Mouse (Mus musculus) neural tube, embryonic 15.5 days (tissue): ENCODE measurements at regions not wholly inside any gene's neighbourhood (a gene's known extent, or its start where the extent isn't known, plus 50 kb on each side); places are given as distances from the start of the nearest gene placed in this dataset.

Source experiments
- ATAC-seq: fragments of 200-750 bp; cut with Nextera tagmentation; 2 replicates; pipeline ENCODE4 v1.8.0; 2017; ENCODE audit warnings: mild to moderate bottlenecking, moderate TSS enrichment, moderate library complexity; ENCODE audit not compliant: low FRiP score
- H3K27ac ChIP-seq: fragments of 300-500 bp; sonication (generic); replicated peaks from 2 replicates; pipeline ENCODE4 v1.5.1; 2015; ENCODE audit warnings: mild to moderate bottlenecking, inconsistent platforms
- H3K27me3 ChIP-seq: fragments of 300-500 bp; sonication (generic); replicated peaks from 2 replicates; pipeline ENCODE4 v1.6.1; 2015; ENCODE audit warnings: inconsistent platforms
- H3K36me3 ChIP-seq: fragments of 300-500 bp; sonication (generic); 2 replicates; pipeline ENCODE4 v1.6.1; 2015; ENCODE audit warnings: inconsistent platforms
- H3K4me1 ChIP-seq: fragments of 300-500 bp; sonication (generic); 2 replicates; pipeline ENCODE4 v1.6.1; 2015; ENCODE audit warnings: inconsistent platforms
- H3K4me2 ChIP-seq: fragments of 300-500 bp; sonication (generic); 2 replicates; pipeline ENCODE4 v1.6.1; 2015; ENCODE audit warnings: inconsistent platforms, mild to moderate bottlenecking, moderate library complexity
- H3K4me3 ChIP-seq: fragments of 300-500 bp; sonication (generic); replicated peaks from 2 replicates; pipeline ENCODE4 v1.5.1; 2015; ENCODE audit warnings: mild to moderate bottlenecking, inconsistent platforms
- H3K9ac ChIP-seq: fragments of 300-500 bp; sonication (generic); replicated peaks from 2 replicates; pipeline ENCODE4 v1.6.1; 2015; ENCODE audit warnings: mild to moderate bottlenecking, inconsistent platforms
- H3K9me3 ChIP-seq: fragments of 300-500 bp; sonication (generic); replicated peaks from 2 replicates; pipeline ENCODE4 v1.6.1; 2016; ENCODE audit warnings: inconsistent platforms
- WGBS: fragments of 180-500 bp; shearing (Covaris S2); methylation state at CpG from one replicate; pipeline ENCODE4 v1.1.7; 2015; ENCODE audit warnings: mixed read lengths; 5-methylcytosine and 5-hydroxymethylcytosine counted together

DNA sequence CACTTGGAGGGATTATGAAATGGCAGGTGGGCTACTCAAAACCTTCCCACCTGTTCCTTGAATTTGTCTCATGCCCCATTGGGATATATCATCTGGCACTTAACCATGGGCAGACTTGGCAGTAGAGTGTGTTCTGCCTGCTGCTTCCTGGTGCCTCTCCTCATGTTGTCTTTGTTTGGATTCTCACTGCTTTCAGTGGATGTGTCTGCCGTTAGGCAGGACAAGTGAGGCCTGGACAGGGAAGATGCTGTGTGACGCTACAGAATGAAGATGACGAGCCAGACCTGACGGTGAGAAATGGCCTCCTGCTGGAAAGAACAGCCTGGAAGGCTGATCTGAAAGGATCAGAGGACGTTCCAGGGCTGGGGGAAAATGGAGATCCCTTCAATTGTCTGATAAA lies 133.6 kb upstream of the Gm10181 start:
- no peak overlapping the region for H3K4me3 ChIP-seq
- WGBS: 49% methylated on average over 5 of the region's 5 CpGs
- no peaks in the 10 kb centered on the region for H3K4me1 ChIP-seq

DNA sequence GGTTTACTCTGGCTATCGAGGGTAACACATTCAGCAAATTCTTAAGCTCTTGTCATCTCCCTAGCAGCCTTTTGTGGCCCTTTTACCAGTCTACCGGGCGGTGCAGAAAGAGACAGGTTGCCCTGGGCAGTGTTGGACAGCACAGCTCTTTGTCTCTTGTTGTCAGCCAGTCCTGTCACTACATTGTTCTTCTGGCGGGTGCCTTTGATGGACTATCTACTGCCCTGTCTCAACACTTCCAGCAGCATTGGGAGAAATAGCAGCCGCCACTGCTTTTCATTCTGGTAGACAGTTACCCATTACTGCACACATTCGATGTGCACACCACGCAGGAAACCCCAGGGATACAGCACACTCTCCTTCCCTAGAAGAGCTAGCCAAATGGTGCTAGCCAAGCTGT lies 132.7 kb upstream of the Gm10181 start:
- H3K9me3 ChIP-seq: no peaks in the 10 kb centered on the region
- no peaks in the 10 kb centered on the region for H3K27me3 ChIP-seq
- H3K4me2 ChIP-seq: no peak overlapping the region
- H3K4me3 ChIP-seq: no peak overlapping the region
- H3K4me1 ChIP-seq: no peaks in the 10 kb centered on the region
- no peak overlapping the region for H3K27ac ChIP-seq
- no peak for ATAC-seq
- 12% methylated on average over 7 of the region's 7 CpGs for WGBS
- no peaks in the 10 kb centered on the region for H3K36me3 ChIP-seq
- no peak overlapping the region for H3K9ac ChIP-seq

More for the DNA sequence above, 133.6 kb upstream of the Gm10181 start:
- no peak overlapping the region for H3K9ac ChIP-seq
- no peaks in the 10 kb centered on the region for H3K27me3 ChIP-seq
- no peaks in the 10 kb centered on the region for H3K9me3 ChIP-seq
- H3K4me2 ChIP-seq: no peak overlapping the region
- ATAC-seq: no peak
- no peak overlapping the region for H3K27ac ChIP-seq
- H3K36me3 ChIP-seq: no peaks in the 10 kb centered on the region

DNA sequence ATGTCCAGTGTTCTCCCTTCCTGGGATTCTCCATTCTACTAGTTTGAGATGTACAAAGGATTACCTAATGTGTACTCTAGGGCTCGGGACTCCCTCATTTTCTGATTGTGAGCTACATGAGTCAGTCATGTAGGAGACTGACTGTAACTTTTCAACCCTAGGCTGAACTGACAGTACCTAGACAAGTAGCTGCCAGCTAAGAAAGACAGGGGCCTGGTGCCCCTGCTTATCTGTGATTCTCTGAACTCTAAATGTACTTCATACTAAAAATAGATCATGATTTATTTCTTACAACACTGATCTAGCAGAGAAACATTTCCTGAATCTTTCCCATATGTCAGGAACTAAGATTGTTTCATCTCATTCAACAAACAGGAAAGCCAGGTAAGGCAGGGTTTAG lies 125.9 kb upstream of the Gm10181 start:
- no peak for ATAC-seq
- Histone ChIP-seq H3K4me2 (no peak overlapping the region), H3K9ac (no peak overlapping the region), H3K27me3 (no peaks in the 10 kb centered on the region), H3K9me3 (no peaks in the 10 kb centered on the region), H3K4me1 (no peaks in the 10 kb centered on the region), H3K27ac (no peak overlapping the region), H3K4me3 (no peak overlapping the region), H3K36me3 (no peaks in the 10 kb centered on the region)
- WGBS: 90% methylated on average over 1 of the region's 1 CpGs

DNA sequence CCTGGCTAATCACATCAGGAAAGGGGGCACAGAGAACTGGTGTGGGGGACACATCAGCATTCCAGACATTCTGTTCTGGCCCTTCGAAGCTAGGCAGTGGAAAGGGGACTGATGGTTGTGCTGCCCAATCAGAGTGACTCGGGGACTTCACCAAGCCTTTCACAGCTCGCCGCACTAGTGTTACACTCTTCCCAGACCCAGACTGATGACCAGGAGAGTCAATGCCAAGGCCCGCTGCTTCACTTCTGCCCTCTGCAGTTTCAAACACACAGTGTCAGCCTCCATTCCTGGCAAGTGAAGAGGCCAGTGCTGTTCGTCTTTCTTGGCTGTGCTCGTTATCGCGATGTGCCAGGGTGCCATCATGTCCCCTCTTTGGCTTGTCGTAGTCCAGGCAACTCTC lies 121.7 kb upstream of the Gm10181 start:
- H3K4me1 ChIP-seq: no peaks in the 10 kb centered on the region
- no peaks in the 10 kb centered on the region for H3K36me3 ChIP-seq
- H3K4me3 ChIP-seq: no peak overlapping the region
- H3K9me3 ChIP-seq: no peaks in the 10 kb centered on the region
- 75% methylated on average over 10 of the region's 10 CpGs for WGBS
- no peaks in the 10 kb centered on the region for H3K27me3 ChIP-seq
- H3K9ac ChIP-seq: no peak overlapping the region
- ATAC-seq: no peak
- no peak overlapping the region for H3K27ac ChIP-seq
- no peak overlapping the region; the same call in 1 of the 2 replicates for H3K4me2 ChIP-seq

DNA sequence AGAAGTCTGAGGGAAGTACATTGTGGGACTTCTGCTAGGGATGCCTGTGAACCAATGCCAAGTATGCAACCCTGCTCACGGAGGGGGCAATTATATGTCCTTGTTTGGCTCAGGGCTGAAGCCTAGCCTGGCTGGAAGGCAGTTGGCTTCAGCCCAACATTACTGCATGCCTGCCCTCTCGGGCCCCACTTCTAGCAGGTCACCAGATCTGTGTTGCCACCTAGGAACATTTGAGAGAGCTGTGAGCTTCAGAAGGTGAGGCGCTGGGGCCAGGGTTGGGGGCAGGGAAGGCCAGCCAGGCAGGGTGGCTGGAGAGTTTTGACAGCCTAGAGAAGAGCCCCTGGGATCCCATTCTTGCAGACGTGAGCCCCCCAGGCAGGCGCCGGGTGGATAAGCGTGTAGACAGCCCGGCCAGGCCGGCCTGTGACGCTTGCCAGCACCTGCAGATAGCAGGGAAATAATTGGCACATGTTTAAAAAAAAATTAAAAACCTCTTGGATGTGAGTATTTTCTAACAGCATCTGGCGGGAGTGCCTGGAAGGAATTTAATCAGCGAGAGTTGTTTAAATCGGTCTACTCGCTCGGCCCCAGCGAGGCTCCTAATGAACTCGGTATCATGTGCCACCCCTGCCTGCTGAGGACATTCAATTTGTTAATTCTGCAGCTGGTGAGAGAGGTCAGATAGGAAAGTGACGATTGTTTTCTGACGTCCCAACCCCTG lies 115.0 kb upstream of the Gm10181 start:
- Histone ChIP-seq H3K4me3 (no peak overlapping the region; the same call in 1 of the 2 replicates), H3K9ac (no peak overlapping the region)
- peak; percentile 65 for ATAC-seq

DNA sequence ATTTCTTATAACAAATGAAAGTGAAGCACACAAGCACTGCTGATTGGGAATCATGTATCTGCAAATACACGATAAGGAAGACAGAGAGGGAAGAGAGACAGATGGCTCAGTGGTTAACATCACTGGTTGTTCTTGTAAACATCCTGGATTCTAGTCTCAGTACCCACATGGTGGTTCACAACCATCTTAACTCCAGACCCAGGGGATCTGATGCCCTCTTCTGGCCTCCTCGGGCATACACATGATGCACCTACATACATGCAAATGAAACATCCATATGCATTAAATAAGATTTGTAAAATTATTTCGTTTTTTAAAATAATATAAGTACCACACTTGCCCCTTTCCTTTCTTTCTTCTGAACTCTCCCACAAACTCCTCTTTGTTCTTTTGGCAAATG lies 106.4 kb upstream of the Gm10181 start:
- Histone ChIP-seq H3K4me3 (no peak overlapping the region), H3K4me2 (no peak overlapping the region), H3K4me1 (no peaks in the 10 kb centered on the region), H3K36me3 (no peaks in the 10 kb centered on the region), H3K27ac (no peak overlapping the region), H3K9me3 (no peaks in the 10 kb centered on the region), H3K9ac (no peak overlapping the region), H3K27me3 (no peaks in the 10 kb centered on the region)
- WGBS: 74% methylated on average over 3 of the region's 3 CpGs
- ATAC-seq: no peak

More for the DNA sequence above, 115.0 kb upstream of the Gm10181 start:
- Histone ChIP-seq H3K27me3 (no peaks in the 10 kb centered on the region), H3K4me1 (peaks cover 14% of the 10 kb centered on the region), H3K27ac (0 out of 2 replicates have a peak overlapping the region, but pooled peaks have one; percentile 11), H3K36me3 (no peaks in the 10 kb centered on the region), H3K9me3 (no peaks in the 10 kb centered on the region), H3K4me2 (peak overlapping the region; percentile 51)
- 16% methylated on average over 19 of the region's 19 CpGs for WGBS

DNA sequence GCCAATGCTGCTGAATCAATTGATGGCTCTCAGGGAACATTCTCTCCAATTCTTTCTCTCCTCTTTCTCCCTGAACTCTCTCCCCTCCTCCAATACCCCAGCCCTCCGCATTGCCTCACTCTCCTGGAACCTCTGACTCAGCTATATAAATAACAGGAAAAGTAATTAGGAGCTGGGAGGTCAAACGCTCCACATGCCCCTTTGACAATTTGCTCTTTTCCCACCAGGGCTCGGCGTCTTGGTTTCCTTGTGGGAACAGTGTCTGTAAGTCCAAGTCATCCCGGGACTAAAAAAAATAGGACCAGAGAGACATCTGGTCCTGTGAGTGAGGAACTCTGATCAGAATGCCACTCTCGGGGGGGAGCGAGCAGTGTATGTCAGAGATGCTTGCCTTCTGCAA lies 94.7 kb upstream of the Gm10181 start:
- Histone ChIP-seq H3K27ac (no peak overlapping the region), H3K9ac (no peak overlapping the region), H3K4me1 (no peaks in the 10 kb centered on the region), H3K4me3 (no peak overlapping the region), H3K27me3 (no peaks in the 10 kb centered on the region), H3K9me3 (no peaks in the 10 kb centered on the region), H3K36me3 (no peaks in the 10 kb centered on the region), H3K4me2 (no peak overlapping the region)
- 56% methylated on average over 7 of the region's 7 CpGs for WGBS
- no peak for ATAC-seq

DNA sequence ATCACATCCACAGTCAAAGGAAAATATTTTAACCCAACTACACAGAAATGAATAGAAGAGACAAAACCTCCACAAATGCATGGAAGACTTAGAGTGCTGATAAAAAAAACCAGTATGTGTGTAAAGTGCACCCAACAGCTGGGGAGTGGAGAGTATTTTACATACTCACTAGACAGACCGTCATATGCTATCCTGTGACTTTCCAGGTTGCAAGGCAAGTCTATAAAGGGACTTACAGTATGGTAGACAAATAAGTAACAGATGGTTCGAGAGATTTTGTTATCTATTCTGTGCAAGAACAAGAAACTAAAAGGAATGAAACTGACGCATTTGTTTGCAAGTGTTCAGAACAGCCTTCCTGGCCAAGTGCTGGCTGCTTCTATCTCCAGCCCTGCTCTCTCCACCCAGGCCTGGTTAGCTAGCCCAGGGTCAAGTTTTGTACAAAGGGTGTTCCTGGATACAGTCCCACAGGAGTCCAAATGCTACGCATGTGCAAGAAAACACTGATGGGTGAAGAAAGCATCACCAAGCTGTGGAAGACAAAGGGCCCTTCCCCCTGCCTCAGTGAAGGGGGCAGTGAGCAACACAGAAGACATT lies 68.0 kb upstream of the Gm10181 start:
- no peaks in the 10 kb centered on the region for H3K9me3 ChIP-seq
- ATAC-seq: no peak
- no peaks in the 10 kb centered on the region for H3K27me3 ChIP-seq
- no peak overlapping the region for H3K4me2 ChIP-seq
- no peak overlapping the region for H3K9ac ChIP-seq
- H3K36me3 ChIP-seq: no peaks in the 10 kb centered on the region
- 84% methylated on average over 4 of the region's 4 CpGs for WGBS
- H3K27ac ChIP-seq: no peak overlapping the region
- no peaks in the 10 kb centered on the region for H3K4me1 ChIP-seq
- no peak overlapping the region for H3K4me3 ChIP-seq

DNA sequence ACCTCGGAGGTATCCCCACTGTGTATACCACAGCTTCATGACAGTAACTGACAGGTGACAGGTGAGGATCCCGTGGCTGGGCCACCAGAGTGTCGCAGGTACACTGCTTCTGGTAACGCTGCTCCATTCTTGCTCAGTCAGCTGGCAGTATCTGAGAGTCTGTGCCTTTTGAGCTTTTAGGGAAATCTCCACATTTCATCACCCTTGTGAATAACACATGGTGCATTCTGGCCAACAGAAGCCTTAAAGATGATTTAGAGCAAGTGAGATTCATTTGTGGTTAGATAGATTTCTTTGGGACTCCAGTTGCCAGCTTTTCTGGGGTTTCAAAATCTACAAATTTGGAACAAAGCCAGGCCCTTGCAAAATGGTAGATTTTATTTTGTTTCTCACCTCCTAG lies 66.8 kb upstream of the Gm10181 start:
- no peaks in the 10 kb centered on the region for H3K9me3 ChIP-seq
- ATAC-seq: no peak
- H3K27me3 ChIP-seq: no peaks in the 10 kb centered on the region; the same call in 1 of the 2 replicates
- no peak overlapping the region for H3K27ac ChIP-seq
- H3K36me3 ChIP-seq: no peaks in the 10 kb centered on the region
- no peak overlapping the region for H3K4me2 ChIP-seq
- 87% methylated on average over 4 of the region's 4 CpGs for WGBS
- H3K4me1 ChIP-seq: no peaks in the 10 kb centered on the region
- H3K9ac ChIP-seq: no peak overlapping the region
- H3K4me3 ChIP-seq: no peak overlapping the region

DNA sequence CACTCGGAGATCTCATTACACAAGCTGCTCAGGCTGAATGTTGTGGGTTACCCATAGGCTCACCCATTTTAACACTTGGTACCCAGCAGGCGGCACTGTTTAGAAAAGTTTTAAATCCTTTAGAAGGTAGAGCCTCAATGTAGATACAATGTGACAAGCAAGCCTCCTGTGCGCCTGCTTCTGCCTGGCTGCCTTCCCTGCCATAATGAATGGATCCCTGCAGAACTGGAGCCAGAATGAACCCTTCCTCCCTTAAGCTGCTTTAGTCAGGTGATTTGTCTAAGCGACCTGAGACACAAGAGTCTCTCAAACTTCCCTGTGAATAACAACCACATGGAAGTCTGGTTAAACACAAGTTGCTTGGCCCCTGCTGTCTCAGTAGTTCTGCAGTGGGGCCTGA lies 64.7 kb upstream of the Gm10181 start:
- no peaks in the 10 kb centered on the region for H3K9me3 ChIP-seq
- 68% methylated on average over 4 of the region's 4 CpGs for WGBS
- ATAC-seq: no peak

DNA sequence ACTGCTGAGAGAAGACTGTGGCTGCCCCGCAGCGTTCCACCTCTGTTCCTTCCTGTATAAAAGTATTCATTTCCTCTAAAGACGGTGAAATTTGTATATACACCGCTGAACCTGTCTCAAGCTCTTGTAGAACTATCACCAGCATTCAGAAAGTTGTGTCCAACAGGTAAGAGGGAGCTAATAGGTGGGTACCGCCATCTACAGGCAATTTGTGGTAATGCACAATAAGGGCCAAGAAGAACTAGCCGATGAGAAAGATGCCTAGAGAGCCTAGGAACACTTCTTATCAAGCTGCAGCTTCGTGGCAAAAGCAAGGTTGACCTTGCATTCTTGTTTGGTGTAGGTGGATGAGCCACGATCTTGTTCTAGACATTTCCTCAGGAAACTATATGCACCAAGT lies 61.6 kb upstream of the Gm10181 start:
- Histone ChIP-seq H3K27ac (no peak overlapping the region), H3K4me1 (no peaks in the 10 kb centered on the region), H3K4me2 (no peak overlapping the region), H3K9ac (no peak overlapping the region), H3K4me3 (no peak overlapping the region), H3K9me3 (no peaks in the 10 kb centered on the region), H3K36me3 (no peaks in the 10 kb centered on the region), H3K27me3 (no peaks in the 10 kb centered on the region; the same call in 1 of the 2 replicates)
- no peak for ATAC-seq
- WGBS: 10% methylated on average over 8 of the region's 8 CpGs

More for the DNA sequence above, 64.7 kb upstream of the Gm10181 start:
- Histone ChIP-seq H3K36me3 (no peaks in the 10 kb centered on the region), H3K27ac (no peak overlapping the region), H3K9ac (no peak overlapping the region), H3K4me3 (no peak overlapping the region), H3K4me1 (no peaks in the 10 kb centered on the region), H3K4me2 (no peak overlapping the region), H3K27me3 (no peaks in the 10 kb centered on the region; the same call in 1 of the 2 replicates)

DNA sequence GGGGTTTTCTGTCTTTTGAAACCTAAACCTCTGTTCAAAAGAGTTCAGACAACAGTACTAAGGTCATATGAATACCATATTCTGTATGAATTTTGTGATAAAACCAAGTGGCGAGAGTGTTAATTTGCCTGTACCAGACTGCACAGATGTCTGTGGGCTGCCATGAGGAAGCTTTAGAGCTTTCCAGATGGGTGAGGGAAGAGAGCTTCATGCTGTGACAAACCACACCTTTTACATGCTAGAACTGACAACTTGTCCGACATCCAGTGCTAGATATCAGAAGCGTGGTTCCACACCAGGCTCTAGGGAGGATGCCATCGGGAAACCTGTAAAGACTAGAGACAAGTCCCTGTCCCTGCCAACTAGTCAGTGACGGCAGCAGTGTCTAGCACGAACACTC lies 60.9 kb upstream of the Gm10181 start:
- no peaks in the 10 kb centered on the region for H3K36me3 ChIP-seq
- H3K9me3 ChIP-seq: no peaks in the 10 kb centered on the region
- WGBS: 81% methylated on average over 6 of the region's 6 CpGs
- H3K27ac ChIP-seq: no peak overlapping the region
- H3K4me3 ChIP-seq: no peak overlapping the region
- no peak for ATAC-seq
- no peak overlapping the region for H3K4me2 ChIP-seq
- no peaks in the 10 kb centered on the region; the same call in 1 of the 2 replicates for H3K27me3 ChIP-seq
- H3K9ac ChIP-seq: no peak overlapping the region
- no peaks in the 10 kb centered on the region for H3K4me1 ChIP-seq
